Mouse (Mus musculus) stomach, postnatal 0 days (tissue): ENCODE data around the gene Cenpo. TPM values are rescaled to one million over a fixed set of nuclear protein-coding genes. Genes with fewer than 3 reads are reported as not detected.
A peak's percentile ranks its signal among the peaks of the same experiment; 100 is the strongest.

Source experiments
- ATAC-seq: fragments of 200-750 bp; cut with Nextera tagmentation; 2 replicates; pipeline ENCODE4 v1.8.0; 2017; ENCODE audit not compliant: low FRiP score, low TSS enrichment
- DNase-seq: peaks from one replicate; pipeline ENCODE4 v3.0.0-alpha.2; 2016; ENCODE audit warnings: low spot score
- H3K27ac ChIP-seq: fragments of 300-500 bp; sonication (generic); replicated peaks from 2 replicates; pipeline ENCODE4 v1.5.1; 2014; ENCODE audit warnings: mild to moderate bottlenecking, control low read depth
- H3K27me3 ChIP-seq: fragments of 300-500 bp; sonication (generic); 2 replicates; pipeline ENCODE4 v1.6.1; 2014; ENCODE audit warnings: low read length; ENCODE audit not compliant: control insufficient read depth, insufficient read depth
- H3K36me3 ChIP-seq: fragments of 300-500 bp; sonication (generic); 2 replicates; pipeline ENCODE4 v1.6.1; 2014; ENCODE audit warnings: low read length, mixed read lengths; ENCODE audit not compliant: control insufficient read depth, insufficient read depth
- H3K4me1 ChIP-seq: fragments of 300-500 bp; sonication (generic); replicated peaks from 2 replicates; pipeline ENCODE4 v1.6.1; 2014; ENCODE audit warnings: antibody characterized with exemption; ENCODE audit not compliant: control insufficient read depth, insufficient read depth
- H3K4me2 ChIP-seq: fragments of 300-500 bp; sonication (generic); replicated peaks from 2 replicates; pipeline ENCODE4 v1.6.1; 2014; ENCODE audit warnings: low read depth, mild to moderate bottlenecking, control low read depth, moderate library complexity
- H3K4me3 ChIP-seq: fragments of 300-500 bp; sonication (generic); 2 replicates; pipeline ENCODE4 v1.5.1; 2014; ENCODE audit warnings: low read depth, low read length, control low read depth
- H3K9ac ChIP-seq: fragments of 300-500 bp; sonication (generic); 2 replicates; pipeline ENCODE4 v1.6.1; 2014; ENCODE audit warnings: mild to moderate bottlenecking, low read length, control low read depth, mixed read lengths
- H3K9me3 ChIP-seq: fragments of 300-500 bp; sonication (generic); 2 replicates; pipeline ENCODE4 v1.6.1; 2016; ENCODE audit warnings: low read length; ENCODE audit not compliant: control insufficient read depth
- CTCF ChIP-seq: IDR thresholded peaks from 2 replicates; pipeline ENCODE4 v1.5.1; 2016; ENCODE audit warnings: antibody characterized with exemption, low read depth, mild to moderate bottlenecking, moderate library complexity
- EP300 ChIP-seq: optimal IDR thresholded peaks from 2 replicates; pipeline ENCODE3; 2016; ENCODE audit warnings: antibody characterized with exemption
- WGBS: fragments of 180-500 bp; shearing (Covaris S2); extraction: QIAGEN DNeasy Blood & Tissue Kit; methylation state at CpG from one replicate; pipeline ENCODE4 v1.1.7; 2014; 5-methylcytosine and 5-hydroxymethylcytosine counted together
- polyA plus RNA-seq: library from polyadenylated mRNA; unstranded; fragments of >200 nt; fragmentation: Nextera tagmentation; extraction: Ambion mirVana; gene quantifications from 2 replicates; pipeline ENCODE4 v1.2.1, GENCODE M21; 2015

The Cenpo gene
- polyA plus RNA-seq, 1 experiment from 2014 or later, result 4.7 TPM

- Histone ChIP-seq H3K4me3 (no peak overlapping the region), H3K4me2 (no peak overlapping the region), H3K36me3 (no peaks in the 10 kb centered on the region), H3K4me1 (no peaks in the 10 kb centered on the region), H3K9me3 (no peaks in the 10 kb centered on the region), H3K9ac (no peak overlapping the region), H3K27ac (no peak overlapping the region), H3K27me3 (no peaks in the 10 kb centered on the region)
- no peak for TF ChIP-seq EP300
- TF ChIP-seq CTCF, result no peak
- no peak for DNase-seq
- ATAC-seq, result peak; percentile 49; the same call in 1 of the 2 replicates
- 57% methylated on average over 3 of the region's 3 CpGs for WGBS
Measured at GRCm38 (mm10) chr12:4166970-4167369, 67.1 kb downstream of the Cenpo start.

DNA sequence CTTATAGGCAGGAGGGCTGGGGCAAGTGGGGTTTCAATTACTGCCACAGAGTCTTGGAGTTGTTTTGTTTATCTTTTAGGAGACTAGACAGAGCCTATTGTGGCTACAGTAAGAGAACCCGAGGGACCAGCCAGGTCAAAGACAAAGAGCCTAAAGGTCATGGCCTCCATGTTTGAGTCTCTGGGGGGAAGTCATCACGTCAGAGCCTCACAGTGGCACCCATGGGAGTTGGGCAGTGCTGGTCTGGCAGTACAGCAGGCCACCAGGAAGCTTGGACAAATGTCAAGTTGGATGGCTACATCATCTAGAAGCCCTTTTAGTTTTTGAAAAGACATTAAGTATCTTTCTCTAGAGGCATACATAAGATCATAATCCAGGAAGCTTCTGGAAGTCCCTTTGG, 71.2 kb downstream of the Cenpo start:
- Histone ChIP-seq H3K36me3 (no peaks in the 10 kb centered on the region), H3K4me2 (no peak overlapping the region), H3K9me3 (no peaks in the 10 kb centered on the region), H3K4me1 (no peaks in the 10 kb centered on the region), H3K27me3 (no peaks in the 10 kb centered on the region), H3K27ac (no peak overlapping the region), H3K4me3 (no peak overlapping the region), H3K9ac (no peak overlapping the region)
- TF ChIP-seq CTCF (no peak), EP300 (no peak)
- DNase-seq, result no peak
- ATAC-seq, result no peak
- WGBS, result 29% methylated on average over 2 of the region's 2 CpGs

DNA sequence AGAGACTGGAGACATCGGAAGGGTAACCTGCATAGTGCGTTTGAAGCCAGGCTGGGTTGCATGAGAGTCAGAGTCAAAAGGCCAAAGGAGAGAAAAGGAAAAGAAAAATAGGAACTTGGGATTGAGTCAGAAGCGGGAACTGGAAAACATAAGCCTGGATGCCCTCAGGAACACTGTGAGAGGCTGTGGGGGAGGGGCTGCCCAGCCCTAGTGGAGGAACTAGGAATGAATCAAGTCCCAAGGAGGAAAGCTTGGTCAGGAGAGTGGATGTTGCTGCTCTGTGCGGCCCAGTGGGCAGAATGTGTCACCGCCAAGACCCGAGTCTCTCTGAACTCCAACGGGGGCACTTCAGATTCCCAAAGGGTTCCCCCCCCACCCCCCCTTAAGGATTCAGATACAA, 73.8 kb downstream of the Cenpo start:
- DNase-seq (no peak), ATAC-seq (no peak)
- TF ChIP-seq CTCF, result peak; percentile 28; the same call in 1 of the 2 replicates
- TF ChIP-seq EP300, result no peak
- Histone ChIP-seq H3K27me3 (no peaks in the 10 kb centered on the region), H3K4me3 (no peak overlapping the region), H3K4me2 (no peak overlapping the region), H3K9me3 (no peaks in the 10 kb centered on the region), H3K36me3 (no peaks in the 10 kb centered on the region), H3K4me1 (no peaks in the 10 kb centered on the region), H3K27ac (no peak overlapping the region), H3K9ac (no peak overlapping the region)
- WGBS, result 78% methylated on average over 7 of the region's 7 CpGs

DNA sequence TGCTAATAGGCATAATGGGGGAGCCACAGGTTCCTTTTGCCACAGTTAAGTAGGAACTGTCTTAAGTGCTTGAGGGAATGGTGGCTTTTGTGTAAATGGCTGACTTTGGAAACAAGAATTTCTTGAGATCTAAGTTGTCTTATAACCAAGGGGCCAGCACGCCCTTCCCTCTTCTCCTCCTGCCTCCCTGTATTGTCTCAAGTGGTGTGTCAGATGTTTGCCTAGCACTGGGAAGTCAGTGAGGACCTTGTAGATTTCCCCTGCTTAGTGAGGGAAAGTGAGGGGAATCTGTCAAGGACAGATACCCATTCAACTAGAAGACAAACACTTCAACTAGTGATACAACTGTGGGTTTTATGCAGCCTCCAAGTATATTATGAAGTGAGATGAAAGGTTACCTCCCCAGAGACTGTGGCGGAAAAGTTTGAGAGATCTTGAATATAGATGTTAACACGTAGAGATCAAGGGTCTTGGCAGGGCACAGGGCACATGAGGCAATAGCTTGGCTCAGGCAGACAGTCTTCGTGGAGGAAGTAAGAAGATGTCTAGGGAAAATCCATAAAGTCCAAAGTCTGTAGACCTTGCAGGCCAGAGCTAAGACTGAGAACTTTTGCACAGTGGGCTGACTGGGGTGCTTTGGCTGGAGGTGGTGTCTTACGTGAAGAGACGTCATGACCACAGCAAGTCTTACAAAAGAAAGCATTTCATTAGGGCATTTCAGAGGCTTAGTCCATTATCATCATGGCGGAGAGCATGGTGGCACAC, 75.0 kb downstream of the Cenpo start:
- H3K4me2 ChIP-seq, result no peak overlapping the region
- WGBS, result 88% methylated on average over 7 of the region's 7 CpGs
- no peak overlapping the region for H3K27ac ChIP-seq
- no peak overlapping the region for H3K9ac ChIP-seq
- DNase-seq, result no peak
- H3K4me1 ChIP-seq, result no peaks in the 10 kb centered on the region
- H3K36me3 ChIP-seq, result no peaks in the 10 kb centered on the region
- TF ChIP-seq EP300 (no peak), CTCF (no peak)
- ATAC-seq, result no peak
- no peaks in the 10 kb centered on the region for H3K27me3 ChIP-seq
- no peaks in the 10 kb centered on the region for H3K9me3 ChIP-seq
- no peak overlapping the region for H3K4me3 ChIP-seq

- Histone ChIP-seq H3K4me2 (no peak overlapping the region), H3K4me3 (no peak overlapping the region), H3K9ac (no peak overlapping the region), H3K4me1 (no peaks in the 10 kb centered on the region), H3K9me3 (no peaks in the 10 kb centered on the region), H3K27me3 (no peaks in the 10 kb centered on the region), H3K36me3 (no peaks in the 10 kb centered on the region), H3K27ac (no peak overlapping the region)
- 86% methylated on average over 3 of the region's 3 CpGs for WGBS
- ATAC-seq, result no peak
- no peak for TF ChIP-seq EP300
- no peak for TF ChIP-seq CTCF
- DNase-seq, result no peak
Measured at GRCm38 (mm10) chr12:4158179-4158578, 75.9 kb downstream of the Cenpo start.

DNA sequence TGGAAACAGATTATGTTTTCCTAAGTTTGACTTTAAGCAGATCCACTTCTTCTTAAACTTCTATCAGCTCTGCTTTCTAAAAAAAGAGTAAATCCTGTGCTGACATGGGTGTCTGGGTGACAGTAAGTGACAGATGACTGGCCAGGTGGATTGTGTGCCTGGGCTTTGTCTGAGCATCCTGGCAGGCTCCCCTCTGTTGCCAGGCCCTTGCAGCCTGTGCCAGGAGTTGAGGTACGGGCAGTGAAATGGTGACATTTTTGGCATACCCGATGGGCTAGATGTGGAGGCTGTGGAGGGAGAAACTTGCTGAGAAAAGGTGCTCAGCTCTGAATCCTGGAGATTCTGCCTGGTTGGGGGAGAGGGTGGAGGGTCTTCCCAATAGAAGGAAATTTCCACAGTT, 76.6 kb downstream of the Cenpo start:
- WGBS, result 49% methylated on average over 2 of the region's 2 CpGs
- H3K9me3 ChIP-seq, result no peaks in the 10 kb centered on the region
- H3K9ac ChIP-seq, result no peak overlapping the region
- H3K27ac ChIP-seq, result no peak overlapping the region
- H3K4me1 ChIP-seq, result no peaks in the 10 kb centered on the region
- DNase-seq, result no peak
- ATAC-seq, result no peak
- TF ChIP-seq CTCF (no peak), EP300 (no peak)
- H3K4me3 ChIP-seq, result no peak overlapping the region
- H3K27me3 ChIP-seq, result no peaks in the 10 kb centered on the region
- H3K36me3 ChIP-seq, result no peaks in the 10 kb centered on the region
- no peak overlapping the region for H3K4me2 ChIP-seq
